Mouse (Mus musculus): ENCODE results near the gene Chic2. TPM values are rescaled to one million over a fixed set of nuclear protein-coding genes. Genes with fewer than 3 reads are reported as not detected.

The Chic2 gene
- total RNA-seq (2023; ENCODE audit: inconsistent age), result 44.5 to 53.8 TPM (median 51.8 TPM) in 4 replicates

GRCm38 (mm10) chr5:75044310-75044904 lies at the start of gene Chic2:
TSS of gene Chic2 (minus strand) at chr5:75044774.

GRCm38 (mm10) chr5:75075383-75075941 lies 30.9 kb upstream of the Chic2 start, which contains the start of gene Gsx2:
TSS of gene Gsx2 (plus strand) at chr5:75075601.

Other genes with a start within 250 kb of the Chic2 start
- not detected in 4 replicates for gene Gsx2, start 30.8 kb upstream of the Chic2 start, total RNA-seq (2023; ENCODE audit: inconsistent age)
- gene Pdgfra, start 107.5 kb upstream of the Chic2 start, total RNA-seq (2023; ENCODE audit: inconsistent age), result 0.24 TPM in 1 of 4 replicates, not detected in the others